Mouse (Mus musculus) gonadal fat pad, adult 2 months (tissue): ENCODE results near the gene Itih2. TPM values are rescaled to one million over a fixed set of nuclear protein-coding genes. Genes with fewer than 3 reads are reported as not detected.

Experiments
- DNase-seq: peaks from one replicate; pipeline ENCODE4 v3.0.0-alpha.2; 2012; ENCODE audit warnings: low read depth
- polyA plus RNA-seq: library from polyadenylated mRNA; depleted of rRNA; stranded (reverse); fragments of >200 nt; gene quantifications from 2 replicates; pipeline ENCODE4 v1.2.3, GENCODE M21; 2012

Itih2 gene
- polyA plus RNA-seq, 1 experiment = 3.3 TPM

DNA sequence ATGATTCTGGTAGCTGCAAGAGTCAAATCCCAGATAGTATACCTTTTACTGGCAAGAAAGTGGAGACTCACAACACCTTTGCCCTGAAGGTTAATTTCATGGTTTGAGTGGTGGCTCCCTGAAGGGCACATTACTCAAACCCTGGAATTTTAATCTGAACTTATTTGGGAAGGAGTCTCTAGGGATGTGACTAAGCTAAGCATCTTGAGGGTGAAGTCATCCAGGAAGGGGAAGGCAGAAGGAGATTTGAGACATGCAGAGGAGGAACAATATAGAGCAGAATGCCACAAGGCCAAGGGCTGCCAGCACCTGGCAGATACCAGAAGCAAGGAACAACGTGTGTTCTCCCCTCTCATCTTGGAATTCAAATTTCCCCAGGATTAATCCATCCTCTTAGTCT lies 12.4 kb downstream of the Itih2 start:
- DNase-seq = no peak

DNA sequence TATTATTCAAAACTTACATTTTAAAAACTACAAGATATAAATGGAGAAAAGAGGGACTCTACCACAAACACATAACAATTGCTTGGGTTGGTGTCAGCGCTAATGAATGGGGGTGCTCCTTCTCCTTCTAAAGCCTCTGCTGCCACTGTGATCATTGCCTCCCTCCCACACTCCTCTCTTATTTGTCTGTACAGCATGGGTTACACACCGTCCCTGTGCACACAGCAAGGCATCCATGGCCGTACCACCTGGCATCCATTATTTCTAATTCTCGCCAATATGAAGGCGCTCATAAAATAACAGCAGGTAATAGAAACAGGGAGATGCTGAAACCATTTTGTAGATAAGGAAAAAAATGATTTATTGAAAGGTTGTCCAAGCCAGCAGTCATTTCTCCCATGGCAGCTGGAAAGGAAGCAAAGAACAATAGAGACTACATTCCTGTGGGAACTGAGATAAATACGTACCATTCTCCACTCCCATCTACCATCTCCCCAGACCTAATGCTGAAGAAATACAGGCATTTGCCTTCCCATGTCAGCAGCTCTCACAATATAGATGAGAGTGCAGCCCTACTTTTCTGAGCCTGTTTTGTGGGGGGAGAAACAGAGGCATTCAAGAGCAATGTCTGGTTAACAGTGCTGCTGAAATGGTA lies 22.5 kb downstream of the Itih2 start:
- DNase-seq = no peak

- no peak for DNase-seq
Observed at GRCm38 (mm10) chr2:10101180-10101579, 30.0 kb downstream of the Itih2 start.

DNA sequence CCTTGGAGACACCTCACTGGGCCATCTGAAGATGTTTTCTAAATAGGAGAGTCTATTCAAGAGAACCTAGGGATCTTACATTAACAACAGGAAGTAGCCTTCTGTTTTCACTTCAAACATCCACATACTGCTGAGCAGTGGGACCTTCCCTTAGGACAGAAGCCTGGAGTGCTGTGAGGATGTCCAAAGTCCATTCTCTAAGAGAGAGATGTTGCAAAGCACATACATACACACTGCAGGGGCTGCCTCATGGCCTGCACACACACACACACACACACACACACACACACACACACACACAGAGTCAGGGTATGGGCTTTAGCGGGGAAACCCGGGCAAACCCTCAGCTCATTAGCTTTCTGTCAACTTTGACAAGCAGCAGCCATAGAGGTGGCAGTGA lies 30.7 kb downstream of the Itih2 start:
- no peak for DNase-seq

DNA sequence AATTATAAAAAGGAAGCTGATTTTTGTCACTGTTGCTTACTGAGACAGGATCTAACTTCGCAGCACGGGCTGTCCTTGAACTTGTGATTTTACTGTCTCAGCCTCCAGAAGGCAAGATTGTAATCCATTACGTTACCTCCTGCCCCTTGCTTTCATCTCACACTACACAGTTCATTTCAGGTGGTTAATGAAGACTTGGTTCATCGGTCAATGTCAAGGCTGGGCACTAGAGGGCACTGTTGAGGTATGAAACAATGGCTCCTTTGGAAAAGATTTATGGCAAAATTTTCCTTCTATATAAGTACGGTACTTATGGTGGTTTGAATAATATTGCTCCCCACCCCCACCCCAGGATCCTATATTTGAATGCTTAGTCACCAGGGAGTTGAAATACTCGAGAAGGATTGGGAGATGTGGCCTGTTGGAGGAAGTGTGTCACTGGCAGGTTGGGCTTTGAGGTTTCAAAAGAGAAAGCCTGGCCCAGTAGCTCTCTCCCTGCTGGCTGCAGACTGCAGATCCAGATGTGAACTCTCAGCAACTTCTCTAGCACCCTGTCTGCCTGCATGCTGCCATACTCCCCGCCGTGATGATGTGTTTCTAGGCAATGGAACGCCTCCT lies 32.5 kb downstream of the Itih2 start:
- DNase-seq = no peak

- DNase-seq = no peak
Observed at GRCm38 (mm10) chr2:10094327-10095100, 36.7 kb downstream of the Itih2 start.

DNA sequence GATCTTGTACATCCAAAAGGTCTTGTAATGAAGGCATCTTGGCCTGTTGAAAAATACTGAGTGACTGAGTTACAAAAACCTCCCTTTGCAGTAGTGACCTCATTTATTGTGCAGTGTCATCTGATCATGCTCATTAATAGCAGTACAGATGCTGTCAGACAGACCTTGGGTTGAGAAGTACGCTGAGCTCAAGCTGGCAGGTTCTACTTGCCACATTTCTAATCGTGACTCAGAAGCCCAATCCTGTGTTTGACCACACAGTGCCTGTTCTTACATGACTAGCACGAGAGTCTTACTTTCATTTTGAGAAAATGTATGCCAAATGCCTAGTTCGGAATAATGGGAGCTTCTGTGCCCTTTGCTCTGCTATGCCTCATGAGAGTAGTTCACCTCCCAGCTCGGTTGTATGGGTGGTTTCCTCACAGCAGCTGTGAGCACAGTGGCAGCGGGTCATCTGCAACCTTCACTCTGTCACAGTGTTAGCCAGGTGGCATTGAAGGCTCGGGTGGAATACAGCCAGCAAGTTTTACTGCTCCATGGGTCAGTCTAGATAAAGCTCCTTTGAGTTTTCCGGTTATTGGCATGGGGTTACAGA lies 43.8 kb downstream of the Itih2 start:
- DNase-seq = no peak

DNA sequence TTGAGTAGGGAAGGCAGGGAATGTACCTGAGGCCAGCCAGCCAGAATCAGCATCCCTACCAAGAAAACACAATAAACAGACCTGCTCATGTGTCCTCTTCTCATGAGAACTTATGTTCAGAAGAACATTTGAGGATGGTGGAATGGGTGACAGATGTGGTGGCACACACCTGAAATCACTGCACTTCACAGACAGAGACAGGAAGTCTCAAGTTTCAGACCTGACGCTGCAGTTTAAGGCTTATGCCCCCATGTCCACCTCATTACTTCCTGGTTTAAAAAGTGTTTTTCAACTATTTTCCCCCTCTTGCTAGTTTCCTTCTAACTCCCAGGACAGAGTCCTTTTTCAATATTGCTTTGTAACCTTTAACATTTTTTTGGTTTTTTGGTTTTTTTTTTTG lies 48.5 kb downstream of the Itih2 start:
- DNase-seq = no peak

GRCm38 (mm10) chr2:10081453-10082080 lies 49.6 kb downstream of the Itih2 start:
- DNase-seq = no peak

- no peak for DNase-seq
Observed at GRCm38 (mm10) chr2:10080310-10081010, 50.7 kb downstream of the Itih2 start, which contains the start of the genes Atp5c1 and Kin. TSS of gene Atp5c1 (minus strand) at chr2:10080510. TSS of gene Kin (plus strand) at chr2:10080593.

- no peak for DNase-seq
Observed at GRCm38 (mm10) chr2:10079745-10080309, 51.4 kb downstream of the Itih2 start.

DNA sequence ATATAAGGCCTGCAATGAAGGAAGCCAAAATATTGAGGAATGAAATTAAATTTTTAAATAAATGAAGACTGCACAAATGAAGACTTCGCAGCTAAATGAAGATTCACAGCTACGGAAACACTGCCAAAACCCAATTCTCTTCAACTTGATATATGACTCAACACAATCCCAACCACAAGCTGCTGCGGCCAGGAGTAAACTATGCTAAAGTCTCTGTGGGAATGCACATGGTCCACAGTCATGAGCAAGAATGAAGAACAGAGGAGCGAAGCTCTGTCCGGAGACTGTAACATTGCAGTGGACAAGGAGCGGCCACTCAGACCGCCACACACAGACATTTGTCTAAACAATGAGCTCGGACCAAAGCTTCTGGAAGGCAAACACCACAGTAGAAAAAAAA lies 54.5 kb downstream of the Itih2 start:
- DNase-seq = no peak

DNA sequence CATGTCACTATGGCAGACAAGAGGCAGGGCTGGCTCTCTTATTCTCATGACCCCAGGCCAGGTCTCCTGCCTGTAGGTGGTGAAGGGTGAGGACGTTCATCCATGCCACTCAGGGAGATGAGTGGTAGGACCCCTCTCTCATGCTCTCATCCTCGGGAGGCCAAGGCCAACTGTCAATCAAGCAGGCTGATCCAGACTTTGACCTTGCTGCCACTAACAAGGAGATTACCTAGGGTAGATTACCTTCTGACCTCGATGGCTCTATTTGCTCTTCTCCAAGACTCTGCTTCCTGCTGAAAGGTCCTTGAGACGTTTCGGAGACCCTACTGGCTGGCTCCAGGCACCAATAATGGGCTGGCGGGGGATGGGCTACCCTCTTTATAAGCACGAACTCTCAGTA lies 56.7 kb downstream of the Itih2 start:
- DNase-seq = no peak

DNA sequence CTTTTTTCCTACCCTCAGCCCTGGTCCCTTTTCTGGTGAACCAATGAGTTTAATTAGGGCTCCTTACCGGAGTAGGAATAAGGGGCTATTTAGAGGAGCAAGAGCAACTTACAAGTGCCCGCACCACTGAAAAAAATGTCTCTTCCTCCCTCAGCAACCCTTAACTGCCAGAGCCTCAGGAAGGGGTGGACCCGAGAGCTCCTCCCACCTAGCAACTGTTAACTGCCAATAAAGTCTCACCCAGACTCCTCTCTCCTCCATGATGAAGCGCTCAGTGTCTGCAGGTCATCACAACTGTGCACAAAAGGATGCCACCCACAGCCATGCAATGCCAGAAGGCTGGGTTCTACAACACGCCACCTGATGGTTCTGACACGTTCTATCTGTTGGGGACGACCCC lies 59.4 kb downstream of the Itih2 start:
- no peak for DNase-seq

DNA sequence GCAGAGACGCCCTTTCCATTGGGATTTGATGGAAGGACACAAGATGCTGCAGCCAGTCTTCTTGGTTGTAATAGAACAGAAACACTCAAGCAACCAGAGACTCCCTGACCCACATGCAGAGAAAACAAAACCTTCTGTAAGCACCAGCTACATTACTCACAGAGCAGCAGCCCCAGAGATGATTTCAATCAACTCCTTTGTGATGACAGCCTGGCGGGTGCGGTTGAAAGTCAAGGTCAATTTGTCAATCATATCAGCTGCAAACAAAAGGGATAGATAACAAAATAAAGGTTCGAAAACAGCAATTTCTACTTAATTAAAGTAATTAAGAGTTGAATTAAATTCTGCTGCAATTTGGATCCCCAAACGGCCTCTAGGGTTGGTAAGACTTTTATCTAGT lies 72.4 kb downstream of the Itih2 start:
- no peak for DNase-seq

- no peak for DNase-seq
Observed at GRCm38 (mm10) chr2:10051996-10052395, 79.2 kb downstream of the Itih2 start.

GRCm38 (mm10) chr2:10050878-10051277 lies 80.3 kb downstream of the Itih2 start:
- DNase-seq = no peak

DNA sequence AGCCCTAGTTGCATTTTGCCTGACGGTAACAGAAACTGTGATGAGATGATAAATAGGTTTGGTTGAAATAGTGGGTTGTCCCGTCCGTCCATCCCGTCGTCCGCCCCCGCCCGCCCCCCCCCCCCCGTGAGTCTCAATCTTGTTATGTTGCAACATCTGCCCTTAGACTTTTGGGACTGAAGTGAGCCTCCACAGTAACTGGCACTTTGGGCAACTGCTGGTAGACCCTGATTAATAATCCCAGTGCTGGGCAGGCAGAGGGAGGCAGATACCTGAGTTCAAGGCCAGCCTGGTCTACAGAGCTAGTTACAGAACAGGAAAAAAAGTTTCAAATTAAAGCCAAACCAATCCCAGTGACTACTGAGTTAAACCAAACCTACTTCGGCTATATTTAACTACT lies 81.7 kb downstream of the Itih2 start:
- DNase-seq = no peak

DNA sequence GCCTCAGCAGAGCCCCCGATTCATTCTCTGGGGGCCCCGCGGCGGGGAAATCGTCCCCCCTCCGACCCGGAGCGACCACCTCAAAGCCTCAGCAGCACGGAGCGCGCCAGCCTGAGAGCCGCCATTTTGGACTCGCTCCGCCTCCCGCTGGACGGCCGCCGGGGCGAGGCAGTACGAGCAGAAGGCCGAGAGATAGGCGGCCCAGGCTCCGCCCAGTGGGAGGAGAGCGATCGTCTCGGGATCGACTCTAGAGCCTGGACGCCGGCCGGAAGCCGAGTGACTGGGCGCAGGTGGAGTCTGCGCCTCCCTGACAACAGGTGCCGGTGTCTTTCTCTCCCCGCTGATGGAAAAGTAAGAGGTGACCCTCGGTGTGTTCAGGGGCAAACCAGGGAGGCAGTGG lies 82.7 kb downstream of the Itih2 start, which contains the start of gene Taf3:
TSS of gene Taf3 (minus strand) at position 136 of the 400 bp plus-strand sequence.
- no peak for DNase-seq

- no peak for DNase-seq
Observed at GRCm38 (mm10) chr2:10047758-10048436, 83.3 kb downstream of the Itih2 start.
